In genomic region chr4:148139767-148140097, GRCm38 (mm10) we compare ENCODE assay signal across 8 mouse cellular contexts. TPM values are rescaled to one million over a fixed set of nuclear protein-coding genes. Genes with fewer than 3 reads are reported as not detected.
DNase-seq lines count a peak whose midpoint lies in the region; ATAC-seq and TF ChIP-seq lines count a peak whose summit lies in the region.

No protein-coding gene starts in this region.

- TF ChIP-seq POLR2A in cerebellum, adult 2 months (IDR thresholded peaks at IDR 0.05; ENCODE audit: borderline replicate concordance, insufficient read depth, low read length): no peak
- TF ChIP-seq POLR2A in thymus, adult 2 months (IDR thresholded peaks at IDR 0.05; ENCODE audit: control insufficient read depth, extremely low read depth, insufficient read depth, low read length, poor library complexity): no peak

- DNase-seq in cerebellum, adult 2 months: no peak
- no peak for DNase-seq in cerebellum, adult 18-20 months
- peak; percentile 43 for DNase-seq in thymus, adult 2 months
- no peak for DNase-seq in thymus, postnatal 0 days (ENCODE audit: low spot score)
- peak in 1 of 3 experiments; percentile 15 for DNase-seq in liver, embryonic 14.5 days (ENCODE audit: low read depth in 3 of 3, low spot score in 3 of 3)
- DNase-seq in right cerebral cortex, postnatal 10 days (ENCODE audit: low spot score in 2 of 2): no peak
- DNase-seq in cerebellum, postnatal 14 days: no peak

- ATAC-seq in liver, embryonic 14.5 days (ENCODE audit: insufficient read depth): peak; percentile 6; the same call in 1 of the 2 replicates
- no peak for ATAC-seq in cerebellum, adult (ENCODE audit: insufficient number of reproducible peaks, low FRiP score, low TSS enrichment)

- peak overlapping the region; percentile 79 for H3K4me3 ChIP-seq in cerebellum, adult 2 months (replicated peaks; ENCODE audit: insufficient read depth, low read depth, low read length)
- H3K4me3 ChIP-seq in thymus, adult 2 months (ENCODE audit: control insufficient read depth, insufficient read depth, low read length): peak overlapping the region; percentile 70
- peak overlapping the region; percentile 63 to 82 for H3K4me3 ChIP-seq in liver, embryonic 14.5 days (ENCODE audit: insufficient read depth in 1 of 2, low read depth in 2 of 2, low read length in 2 of 2)

- TF ChIP-seq EP300 in liver, embryonic 14.5 days (IDR thresholded peaks at IDR 0.05; ENCODE audit: low read depth): no peak

- WGBS in cerebellum, adult 2 months: 1% methylated on average over 12 of the region's 12 CpGs
- 0% methylated on average over 12 of the region's 12 CpGs for WGBS in thymus, adult 2 months
- WGBS in liver, embryonic 14.5 days (ENCODE audit: insufficient replicate concordance): 1% methylated on average over 12 of the region's 12 CpGs

- no peaks in the 10 kb centered on the region for H3K36me3 ChIP-seq in thymus, adult 2 months (ENCODE audit: control insufficient read depth, insufficient read depth, low read length)
- H3K36me3 ChIP-seq in liver, embryonic 14.5 days (replicated peaks; ENCODE audit: control insufficient read depth, insufficient read depth, low read depth): no peaks in the 10 kb centered on the region

- no peak for TF ChIP-seq CTCF in cerebellum, adult 2 months (IDR thresholded peaks at IDR 0.05; ENCODE audit: borderline replicate concordance, insufficient read depth, low read depth, low read length)
- no peak for TF ChIP-seq CTCF in thymus, adult 2 months (IDR thresholded peaks at IDR 0.05; ENCODE audit: borderline replicate concordance, control insufficient read depth, extremely low read depth, insufficient read depth, low read length, poor library complexity)
- no peak for TF ChIP-seq CTCF in liver, embryonic 14.5 days (IDR thresholded peaks at IDR 0.05; ENCODE audit: low read depth)

- no peak overlapping the region; the same call in 1 of the 2 replicates for H3K27ac ChIP-seq in cerebellum, adult 2 months (ENCODE audit: insufficient read depth, low read length)
- no peak overlapping the region for H3K27ac ChIP-seq in thymus, adult 2 months (ENCODE audit: control insufficient read depth, insufficient read depth, low read length)
- no peak overlapping the region for H3K27ac ChIP-seq in liver, embryonic 14.5 days

- H3K4me2 ChIP-seq in liver, embryonic 14.5 days (ENCODE audit: low read depth): peak overlapping the region; percentile 89

- H3K27me3 ChIP-seq in cerebellum, adult 2 months (ENCODE audit: control insufficient read depth, insufficient read depth, low read length): no peaks in the 10 kb centered on the region
- no peaks in the 10 kb centered on the region for H3K27me3 ChIP-seq in thymus, adult 2 months (ENCODE audit: control insufficient read depth, insufficient read depth, low read length)
- H3K27me3 ChIP-seq in liver, embryonic 14.5 days (ENCODE audit: control insufficient read depth, insufficient read depth, low read length): peaks cover 12% of the 10 kb centered on the region

- peak overlapping the region; percentile 55 for H3K9ac ChIP-seq in liver, embryonic 14.5 days (replicated peaks)

- no peaks in the 10 kb centered on the region for H3K9me3 ChIP-seq in liver, embryonic 14.5 days (ENCODE audit: control insufficient read depth, low read length)

- no peaks in the 10 kb centered on the region for H3K4me1 ChIP-seq in cerebellum, adult 2 months (ENCODE audit: control insufficient read depth, insufficient read depth, low read length)
- H3K4me1 ChIP-seq in thymus, adult 2 months (replicated peaks; ENCODE audit: control insufficient read depth, insufficient read depth, low read length): peaks cover 6% of the 10 kb centered on the region
- H3K4me1 ChIP-seq in liver, embryonic 14.5 days (replicated peaks; ENCODE audit: control insufficient read depth in 2 of 2, insufficient read depth in 2 of 2, low read length in 1 of 2): peaks cover 0 to 2% of the 10 kb centered on the region in 2 experiments; a peak in 3 of 4 replicates

RNA-seq across cellular contexts. Expression of gene Draxin, which starts 9.2 kb away (rescaled TPM):
- polyA plus RNA-seq in cerebellum, adult 2 months (2012; rRNA removed): 0.30 and 0.33 TPM in 2 replicates
- 0.26 and 0.34 TPM in 2 replicates for polyA plus RNA-seq in thymus, adult 2 months (2012; rRNA removed)
- polyA plus RNA-seq in thymus, postnatal 0 days (2015; fragmentation: Nextera tagmentation; extraction: Ambion mirVana): not detected in 2 replicates
- polyA plus RNA-seq in liver, embryonic 14.5 days (2012; rRNA removed): 0.16 and 0.22 TPM in 2 replicates
- polyA plus RNA-seq in liver, embryonic 14.5 days (2014; fragmentation: Nextera tagmentation; extraction: Ambion mirVana): 0.04 and 0.05 TPM in 2 replicates

RNA-seq across cellular contexts. Expression of gene Mad2l2, which starts 9.5 kb away (rescaled TPM):
- 31.8 and 36.0 TPM in 2 replicates for polyA plus RNA-seq in cerebellum, adult 2 months (2012; rRNA removed)
- 32.9 and 37.7 TPM in 2 replicates for polyA plus RNA-seq in thymus, adult 2 months (2012; rRNA removed)
- polyA plus RNA-seq in thymus, postnatal 0 days (2015; fragmentation: Nextera tagmentation; extraction: Ambion mirVana): 42.1 and 46.1 TPM in 2 replicates
- 7.5 and 9.4 TPM in 2 replicates for polyA plus RNA-seq in liver, embryonic 14.5 days (2012; rRNA removed)
- 17.7 and 19.1 TPM in 2 replicates for polyA plus RNA-seq in liver, embryonic 14.5 days (2014; fragmentation: Nextera tagmentation; extraction: Ambion mirVana)

RNA-seq across cellular contexts. Expression of gene Fbxo6, which starts 12.2 kb away (rescaled TPM):
- 34.0 and 38.7 TPM in 2 replicates for polyA plus RNA-seq in cerebellum, adult 2 months (2012; rRNA removed)
- 41.8 and 50.9 TPM in 2 replicates for polyA plus RNA-seq in thymus, adult 2 months (2012; rRNA removed)
- 36.2 and 37.7 TPM in 2 replicates for polyA plus RNA-seq in thymus, postnatal 0 days (2015; fragmentation: Nextera tagmentation; extraction: Ambion mirVana)
- polyA plus RNA-seq in liver, embryonic 14.5 days (2012; rRNA removed): 7.4 and 7.5 TPM in 2 replicates
- 15.0 and 15.1 TPM in 2 replicates for polyA plus RNA-seq in liver, embryonic 14.5 days (2014; fragmentation: Nextera tagmentation; extraction: Ambion mirVana)

RNA-seq across cellular contexts. Expression of gene Fbxo44, which starts 20.6 kb away (rescaled TPM):
- 226 and 240 TPM in 2 replicates for polyA plus RNA-seq in cerebellum, adult 2 months (2012; rRNA removed)
- polyA plus RNA-seq in thymus, adult 2 months (2012; rRNA removed): 31.2 and 34.5 TPM in 2 replicates
- polyA plus RNA-seq in thymus, postnatal 0 days (2015; fragmentation: Nextera tagmentation; extraction: Ambion mirVana): 10.2 and 10.9 TPM in 2 replicates
- polyA plus RNA-seq in liver, embryonic 14.5 days (2012; rRNA removed): 1.0 and 1.2 TPM in 2 replicates
- polyA plus RNA-seq in liver, embryonic 14.5 days (2014; fragmentation: Nextera tagmentation; extraction: Ambion mirVana): 0.43 and 0.46 TPM in 2 replicates

RNA-seq across cellular contexts. Expression of gene Fbxo2, which starts 20.7 kb away (rescaled TPM):
- polyA plus RNA-seq in cerebellum, adult 2 months (2012; rRNA removed): 138 and 172 TPM in 2 replicates
- 0.66 and 1.5 TPM in 2 replicates for polyA plus RNA-seq in thymus, adult 2 months (2012; rRNA removed)
- 0.71 and 1.1 TPM in 2 replicates for polyA plus RNA-seq in thymus, postnatal 0 days (2015; fragmentation: Nextera tagmentation; extraction: Ambion mirVana)
- 0.04 and 0.09 TPM in 2 replicates for polyA plus RNA-seq in liver, embryonic 14.5 days (2012; rRNA removed)
- 0.08 TPM in 1 of 2 replicates, not detected in the other for polyA plus RNA-seq in liver, embryonic 14.5 days (2014; fragmentation: Nextera tagmentation; extraction: Ambion mirVana)
